18 mouse cellular contexts compared by ENCODE assay signal in genomic region chr9:78516125-78516524, GRCm38 (mm10). TPM values are rescaled to one million over a fixed set of nuclear protein-coding genes. Genes with fewer than 3 reads are reported as not detected.
DNase-seq lines count a peak whose midpoint lies in the region; ATAC-seq and TF ChIP-seq lines count a peak whose summit lies in the region.
"Had no signal": no experiment of that assay in that cellular context is flagged by ENCODE, and none has a peak within 500 bp of the region (broad histone marks: within the 10 kb centered on the region; RNA-seq: fewer than 3 reads in every experiment).

No protein-coding gene starts in this region.

- no peak for DNase-seq in heart, postnatal 36 days
- DNase-seq in midbrain, postnatal 0 days (ENCODE audit: low spot score): no peak
- no peak for DNase-seq in yolk sac, embryonic 10.5 days (ENCODE audit: low spot score)
- no peak for DNase-seq in embryonic facial prominence, embryonic 10.5 days (ENCODE audit: low spot score)
- DNase-seq in left cerebral cortex, postnatal 10 days (ENCODE audit: extremely low spot score in 1 of 2, low spot score in 2 of 2): no peak
- DNase-seq: adrenal gland, postnatal 14 days; cerebellum, adult 11 months; gastrocnemius, postnatal 25 days; kidney, adult 2 months; kidney, postnatal 36 days; thymus, postnatal 25 days had no signal

- no peaks in the 10 kb centered on the region for H3K36me3 ChIP-seq in heart, embryonic 11.5 days (ENCODE audit: control insufficient read depth, insufficient read depth, low read length)
- no peaks in the 10 kb centered on the region for H3K36me3 ChIP-seq in midbrain, embryonic 12.5 days
- H3K36me3 ChIP-seq in midbrain, postnatal 0 days (ENCODE audit: insufficient read depth, low read length): no peaks in the 10 kb centered on the region
- H3K36me3 ChIP-seq in liver, embryonic 12.5 days: no peaks in the 10 kb centered on the region
- H3K36me3 ChIP-seq in embryonic facial prominence, embryonic 10.5 days (replicated peaks): no peaks in the 10 kb centered on the region
- H3K36me3 ChIP-seq: limb, embryonic 10.5 days; lung, embryonic 15.5 days; neural tube, embryonic 13.5 days had no signal

- H3K27me3 ChIP-seq in heart, embryonic 11.5 days (ENCODE audit: control insufficient read depth, insufficient read depth, low read length): no peaks in the 10 kb centered on the region
- no peaks in the 10 kb centered on the region for H3K27me3 ChIP-seq in midbrain, embryonic 12.5 days
- no peaks in the 10 kb centered on the region for H3K27me3 ChIP-seq in midbrain, postnatal 0 days (ENCODE audit: insufficient read depth, low read length)
- no peaks in the 10 kb centered on the region for H3K27me3 ChIP-seq in liver, embryonic 12.5 days (replicated peaks)
- H3K27me3 ChIP-seq in embryonic facial prominence, embryonic 10.5 days (replicated peaks; ENCODE audit: low read depth, poor library complexity, severe bottlenecking): no peaks in the 10 kb centered on the region
- H3K27me3 ChIP-seq: lung, embryonic 15.5 days; neural tube, embryonic 13.5 days had no signal

- WGBS in heart, embryonic 11.5 days (ENCODE audit: insufficient replicate concordance): 35% methylated on average over 3 of the region's 3 CpGs
- 77% methylated on average over 3 of the region's 3 CpGs for WGBS in midbrain, embryonic 12.5 days
- WGBS in midbrain, postnatal 0 days: 61% methylated on average over 3 of the region's 3 CpGs
- WGBS in liver, embryonic 12.5 days (ENCODE audit: insufficient replicate concordance): 22% methylated on average over 3 of the region's 3 CpGs
- whole genome bisulfite sequencing in embryonic facial prominence, embryonic 10.5 days: 80% methylated on average over 3 of the region's 3 CpGs

- H3K4me3 ChIP-seq in heart, embryonic 11.5 days (ENCODE audit: low read depth, low read length): no peak overlapping the region
- H3K4me3 ChIP-seq in midbrain, embryonic 12.5 days: no peak overlapping the region
- H3K4me3 ChIP-seq in midbrain, postnatal 0 days (ENCODE audit: low read depth, low read length): no peak overlapping the region
- H3K4me3 ChIP-seq in liver, embryonic 12.5 days: 0 out of 2 replicates have a peak overlapping the region, but pooled peaks have one; percentile 1
- no peak overlapping the region for H3K4me3 ChIP-seq in embryonic facial prominence, embryonic 10.5 days
- H3K4me3 ChIP-seq: limb, embryonic 10.5 days; lung, embryonic 15.5 days; neural tube, embryonic 13.5 days had no signal

- H3K4me2 ChIP-seq in heart, embryonic 11.5 days: peak overlapping the region; percentile 22; the same call in 1 of the 2 replicates
- no peak overlapping the region for H3K4me2 ChIP-seq in midbrain, embryonic 12.5 days (replicated peaks)
- H3K4me2 ChIP-seq in midbrain, postnatal 0 days (ENCODE audit: low read depth, low read length, poor library complexity, severe bottlenecking): no peak overlapping the region
- H3K4me2 ChIP-seq in liver, embryonic 12.5 days: peak overlapping the region; percentile 53
- H3K4me2 ChIP-seq: lung, embryonic 15.5 days; neural tube, embryonic 13.5 days had no signal

- H3K9me3 ChIP-seq in heart, embryonic 11.5 days (replicated peaks; ENCODE audit: control insufficient read depth, low read length): no peaks in the 10 kb centered on the region
- H3K9me3 ChIP-seq in midbrain, embryonic 12.5 days: no peaks in the 10 kb centered on the region
- H3K9me3 ChIP-seq in midbrain, postnatal 0 days (ENCODE audit: low read length): no peaks in the 10 kb centered on the region
- H3K9me3 ChIP-seq in liver, embryonic 12.5 days (replicated peaks): no peaks in the 10 kb centered on the region
- H3K9me3 ChIP-seq in embryonic facial prominence, embryonic 10.5 days: 0 out of 2 replicates have a peak, but pooled peaks cover 3% of the 10 kb centered on the region
- H3K9me3 ChIP-seq: limb, embryonic 10.5 days; lung, embryonic 15.5 days; neural tube, embryonic 13.5 days had no signal

- peaks cover 18% of the 10 kb centered on the region for H3K4me1 ChIP-seq in heart, embryonic 11.5 days (ENCODE audit: control insufficient read depth, insufficient read depth, low read length)
- H3K4me1 ChIP-seq in midbrain, embryonic 12.5 days: peaks cover 11% of the 10 kb centered on the region
- peaks cover 5% of the 10 kb centered on the region; the same call in 1 of the 2 replicates for H3K4me1 ChIP-seq in midbrain, postnatal 0 days (ENCODE audit: insufficient read depth, low read length)
- H3K4me1 ChIP-seq in liver, embryonic 12.5 days: peaks cover 58% of the 10 kb centered on the region
- peaks cover 10% of the 10 kb centered on the region for H3K4me1 ChIP-seq in embryonic facial prominence, embryonic 10.5 days

- H3K9ac ChIP-seq in heart, embryonic 11.5 days (ENCODE audit: low read depth, low read length): no peak overlapping the region
- no peak overlapping the region for H3K9ac ChIP-seq in midbrain, embryonic 12.5 days (replicated peaks)
- no peak overlapping the region for H3K9ac ChIP-seq in midbrain, postnatal 0 days (replicated peaks; ENCODE audit: low read length, poor library complexity, severe bottlenecking)
- H3K9ac ChIP-seq in liver, embryonic 12.5 days: no peak overlapping the region
- H3K9ac ChIP-seq: lung, embryonic 15.5 days; neural tube, embryonic 13.5 days had no signal

- intact Hi-C loops in heart, postnatal 36 days (cut with DNase I): no loop called here
- intact Hi-C loops in left cerebral cortex, postnatal 10 days (cut with DNase I): no loop called here

- TF ChIP-seq CTCF in midbrain, postnatal 0 days (IDR thresholded peaks at IDR 0.05): no peak

- peak; percentile 73 for ATAC-seq in heart, embryonic 11.5 days (replicated peaks; ENCODE audit: insufficient number of reproducible peaks, low FRiP score, low TSS enrichment)
- ATAC-seq in midbrain, embryonic 12.5 days (ENCODE audit: low FRiP score, low read depth): no peak
- ATAC-seq in midbrain, postnatal 0 days (ENCODE audit: low FRiP score): no peak
- ATAC-seq in liver, embryonic 12.5 days: peak; percentile 90
- ATAC-seq: hindbrain, embryonic 16.5 days had no signal

- peak overlapping the region; percentile 46 for H3K27ac ChIP-seq in heart, embryonic 11.5 days (ENCODE audit: low read depth, low read length)
- H3K27ac ChIP-seq in midbrain, embryonic 12.5 days (replicated peaks): peak overlapping the region; percentile 42; the same call in 1 of the 2 replicates
- H3K27ac ChIP-seq in midbrain, postnatal 0 days (ENCODE audit: low read depth, low read length): no peak overlapping the region
- peak overlapping the region; percentile 54; the same call in 1 of the 2 replicates for H3K27ac ChIP-seq in liver, embryonic 12.5 days
- no peak overlapping the region for H3K27ac ChIP-seq in embryonic facial prominence, embryonic 10.5 days (replicated peaks)
- H3K27ac ChIP-seq: limb, embryonic 10.5 days; lung, embryonic 15.5 days; neural tube, embryonic 13.5 days had no signal

RNA-seq across cellular contexts. Expression of gene Eef1a1, which starts 27.2 kb away (rescaled TPM):
- polyA plus RNA-seq in heart, embryonic 11.5 days (2014; fragmentation: Nextera tagmentation; extraction: Ambion mirVana): 3,731 and 3,838 TPM in 2 replicates
- 1,000 to 10,000 TPM; 1,083 to 1,160 TPM for total RNA-seq in heart, postnatal 36 days (2021)
- polyA plus RNA-seq in midbrain, embryonic 12.5 days (2016; fragmentation: Nextera tagmentation; extraction: Ambion mirVana): 3,350 and 3,406 TPM in 2 replicates
- total RNA-seq in midbrain, postnatal 0 days (2014; rRNA removed): 6,169 and 7,035 TPM in 2 replicates
- polyA plus RNA-seq in midbrain, postnatal 0 days (2015; fragmentation: Nextera tagmentation; extraction: Ambion mirVana): 2,410 and 2,461 TPM in 2 replicates
- polyA plus RNA-seq in liver, embryonic 12.5 days (2016; fragmentation: Nextera tagmentation; extraction: Ambion mirVana): 2,705 and 2,706 TPM in 2 replicates
- polyA plus RNA-seq in embryonic facial prominence, embryonic 10.5 days (2016; fragmentation: Nextera tagmentation; extraction: Ambion mirVana): 3,747 and 3,838 TPM in 2 replicates
- total RNA-seq in left cerebral cortex, postnatal 10 days (2021): 1,000 to 10,000 TPM; 3,801 to 3,978 TPM

Comparison
In these comparisons a context has a peak if more than half of its experiments do, and no peak if none do; other contexts are left out.
1. H3K27ac ChIP-seq: peak in heart, embryonic 11.5 days (single experiment), midbrain, embryonic 12.5 days (single experiment) and liver, embryonic 12.5 days (single experiment); none in midbrain, postnatal 0 days (single experiment) and embryonic facial prominence, embryonic 10.5 days (single experiment).
2. ATAC-seq: peak in heart, embryonic 11.5 days (single experiment) and liver, embryonic 12.5 days (single experiment); none in midbrain, embryonic 12.5 days (single experiment) and midbrain, postnatal 0 days (single experiment).
3. H3K4me2 ChIP-seq: peak in heart, embryonic 11.5 days (single experiment) and liver, embryonic 12.5 days (single experiment); none in midbrain, embryonic 12.5 days (single experiment) and midbrain, postnatal 0 days (single experiment).